In genomic region chr16:33836676-33837075, GRCm38 (mm10) we compare ENCODE assay signal across 9 mouse cellular contexts. TPM values are rescaled to one million over a fixed set of nuclear protein-coding genes. Genes with fewer than 3 reads are reported as not detected.
DNase-seq lines count a peak whose midpoint lies in the region; ATAC-seq lines count a peak whose summit lies in the region.
"Had no signal": no experiment of that assay in that cellular context is flagged by ENCODE, and none has a peak within 500 bp of the region (broad histone marks: within the 10 kb centered on the region; RNA-seq: fewer than 3 reads in every experiment).

No protein-coding gene starts in this region.

- WGBS in heart, embryonic 10.5 days: 68% methylated on average over 3 of the region's 3 CpGs
- 66% methylated on average over 3 of the region's 3 CpGs for WGBS in stomach, embryonic 16.5 days

- DNase-seq in heart, adult 11 months: peak; percentile 96
- no peak for DNase-seq in heart, embryonic 10.5 days (ENCODE audit: low spot score)
- peak; percentile 28 for DNase-seq in ovary, postnatal 36 days (ENCODE audit: low spot score)
- DNase-seq in ovary, postnatal 14 days (ENCODE audit: low spot score): no peak
- DNase-seq in fat pad, adult 2 months (ENCODE audit: extremely low read depth, low read depth, low spot score): peak; percentile 99
- no peak for DNase-seq in spleen, adult 12 weeks (ENCODE audit: low spot score)
- DNase-seq: kidney, adult 8-10 months had no signal

- H3K9me3 ChIP-seq in heart, embryonic 10.5 days: no peaks in the 10 kb centered on the region
- H3K9me3 ChIP-seq in stomach, embryonic 16.5 days (replicated peaks; ENCODE audit: control insufficient read depth, low read length): no peaks in the 10 kb centered on the region

- ATAC-seq in stomach, embryonic 16.5 days (ENCODE audit: insufficient read depth, low FRiP score): no peak
- no peak for ATAC-seq in CD4-positive, CD25-positive, alpha-beta regulatory T cell, adult 4 months

- H3K27ac ChIP-seq in heart, embryonic 10.5 days: no peak overlapping the region
- H3K27ac ChIP-seq in stomach, embryonic 16.5 days (ENCODE audit: low read length): peak overlapping the region; percentile 55; the same call in 1 of the 2 replicates

- H3K4me3 ChIP-seq in heart, embryonic 10.5 days: no peak overlapping the region
- no peak overlapping the region for H3K4me3 ChIP-seq in stomach, embryonic 16.5 days (replicated peaks; ENCODE audit: low read length)

- H3K4me1 ChIP-seq in heart, embryonic 10.5 days: peaks cover 54% of the 10 kb centered on the region
- peaks cover 32% of the 10 kb centered on the region for H3K4me1 ChIP-seq in stomach, embryonic 16.5 days (ENCODE audit: control insufficient read depth, insufficient read depth, low read length)

- H3K36me3 ChIP-seq in heart, embryonic 10.5 days: 0 out of 2 replicates have a peak, but pooled peaks cover 3% of the 10 kb centered on the region
- no peaks in the 10 kb centered on the region for H3K36me3 ChIP-seq in stomach, embryonic 16.5 days (ENCODE audit: control insufficient read depth, insufficient read depth, low read length)

- no peak overlapping the region for H3K9ac ChIP-seq in stomach, embryonic 16.5 days (ENCODE audit: low read length)

- no peaks in the 10 kb centered on the region for H3K27me3 ChIP-seq in heart, embryonic 10.5 days (ENCODE audit: insufficient read depth, poor library complexity, severe bottlenecking)
- no peaks in the 10 kb centered on the region for H3K27me3 ChIP-seq in stomach, embryonic 16.5 days (ENCODE audit: control insufficient read depth, insufficient read depth, low read length)

- H3K4me2 ChIP-seq in stomach, embryonic 16.5 days (ENCODE audit: low read depth, low read length): no peak overlapping the region

RNA-seq across cellular contexts. Expression of gene Itgb5, which starts 7.2 kb away (rescaled TPM):
- 35.0 and 37.3 TPM in 2 replicates for polyA plus RNA-seq in heart, embryonic 10.5 days (2016; fragmentation: Nextera tagmentation; extraction: Ambion mirVana)
- polyA plus RNA-seq in stomach, embryonic 16.5 days (2015; fragmentation: Nextera tagmentation; extraction: Ambion mirVana): 15.0 and 15.2 TPM in 2 replicates
- 1 to 10 TPM in 1 of 2 experiments, under 1 TPM in 1; 0.47 to 1.2 TPM for polyA plus RNA-seq in CD4-positive, CD25-positive, alpha-beta regulatory T cell, adult 4 months (2017; shearing (Covaris generic))

RNA-seq across cellular contexts. Expression of gene Muc13, which starts 42.8 kb away (rescaled TPM):
- 0.36 and 1.7 TPM in 2 replicates for polyA plus RNA-seq in heart, embryonic 10.5 days (2016; fragmentation: Nextera tagmentation; extraction: Ambion mirVana)
- polyA plus RNA-seq in stomach, embryonic 16.5 days (2015; fragmentation: Nextera tagmentation; extraction: Ambion mirVana): 31.5 and 37.0 TPM in 2 replicates
- polyA plus RNA-seq in CD4-positive, CD25-positive, alpha-beta regulatory T cell, adult 4 months (2017; shearing (Covaris generic)): under 1 TPM in 1 of 2 experiments, not detected in 1; 0.33 TPM

Comparison
In these comparisons a context has a peak if more than half of its experiments do, and no peak if none do; other contexts are left out.
1. DNase-seq: peak in heart, adult 11 months (single experiment), ovary, postnatal 36 days (single experiment) and fat pad, adult 2 months (single experiment); none in heart, embryonic 10.5 days (single experiment), ovary, postnatal 14 days (single experiment) and spleen, adult 12 weeks (single experiment).
2. RNA of gene Muc13, which starts 42.8 kb away (polyA plus RNA-seq): 31.5 to 37.0 TPM in stomach, embryonic 16.5 days; 0.36 to 1.7 TPM in heart, embryonic 10.5 days and 0.33 TPM in CD4-positive, CD25-positive, alpha-beta regulatory T cell, adult 4 months; every median in the first group is over 10 times any median in the second.